Mouse (Mus musculus) right cerebral cortex, postnatal 10 days (tissue): ENCODE measurements around the gene Fgfr4.
"Not testable (repeated sequence)": the region's sequence is repeated elsewhere in the genome, so short reads cannot be mapped to it uniquely, and the experiment has no call there.

Experiments
- DNase-seq, 2 experiments: peaks; one replicate each; pipeline ENCODE4 v3.0.0; 2021; ENCODE audit warnings: low spot score in 2 of 2

Gene Fgfr4

DNA sequence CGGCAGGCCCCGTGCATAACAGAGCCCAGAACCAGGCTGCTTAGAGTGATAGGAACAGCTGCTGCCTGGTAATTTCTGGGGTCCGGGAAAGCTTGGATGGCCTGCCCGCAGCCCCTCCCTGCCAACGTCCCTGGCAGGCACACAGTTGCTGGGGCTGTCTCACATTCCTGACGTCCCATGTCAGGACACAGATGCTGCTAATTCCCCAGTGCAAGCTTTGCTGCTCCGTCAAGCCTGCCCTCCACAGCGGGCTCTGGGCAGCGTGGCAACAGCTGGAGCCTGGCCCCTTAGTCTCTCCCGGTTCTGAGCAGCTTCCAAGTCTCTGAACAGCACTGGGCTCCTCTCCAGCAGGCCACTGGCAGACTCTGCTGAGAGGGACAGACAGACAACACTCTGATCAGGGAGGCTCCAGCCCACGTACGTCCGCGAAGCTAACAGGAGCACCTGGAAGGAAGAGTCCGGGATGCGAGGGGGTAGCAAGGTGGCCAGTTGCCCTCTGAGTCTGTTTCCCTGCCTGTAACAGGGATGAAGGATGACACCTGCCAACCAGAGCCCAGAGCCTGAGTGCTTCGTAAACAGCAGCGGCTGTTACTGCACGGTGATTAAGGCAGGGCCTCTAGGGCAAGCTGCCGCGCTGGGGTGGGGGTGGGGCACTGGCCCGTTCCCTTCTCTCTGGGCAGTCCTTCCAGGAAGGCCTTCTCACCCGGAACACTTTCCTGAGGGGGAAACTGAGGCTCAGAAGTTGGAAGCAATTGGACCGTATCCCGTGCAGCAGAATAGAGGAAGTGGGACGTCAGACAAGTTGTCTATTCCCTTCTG is 19.3 kb downstream of the Fgfr4 start:
- peak; percentile 79 to 80 for DNase-seq

DNA sequence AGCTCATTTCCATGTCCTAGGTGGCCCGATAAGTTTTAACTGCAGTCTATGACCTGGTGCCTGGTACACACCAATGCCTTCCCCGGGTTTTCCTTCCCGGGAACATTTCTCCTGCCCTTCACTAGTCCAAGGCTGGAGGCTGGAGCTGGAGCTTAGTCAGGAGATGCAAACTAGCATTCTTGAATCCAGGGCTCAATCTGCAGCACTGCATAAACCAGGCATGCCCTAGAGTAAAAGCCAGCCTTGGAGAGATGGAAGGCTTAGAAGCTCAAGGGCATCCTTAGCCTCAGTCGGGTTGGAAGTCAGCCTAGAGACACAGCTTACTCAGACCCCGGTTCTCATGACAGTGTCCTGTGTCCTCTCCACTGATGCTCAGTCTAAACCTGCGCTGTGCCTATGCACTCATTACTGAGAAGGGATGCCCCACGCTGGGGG is 19.9 kb downstream of the Fgfr4 start:
- DNase-seq: peak in 1 of 2 experiments; percentile 12

DNA sequence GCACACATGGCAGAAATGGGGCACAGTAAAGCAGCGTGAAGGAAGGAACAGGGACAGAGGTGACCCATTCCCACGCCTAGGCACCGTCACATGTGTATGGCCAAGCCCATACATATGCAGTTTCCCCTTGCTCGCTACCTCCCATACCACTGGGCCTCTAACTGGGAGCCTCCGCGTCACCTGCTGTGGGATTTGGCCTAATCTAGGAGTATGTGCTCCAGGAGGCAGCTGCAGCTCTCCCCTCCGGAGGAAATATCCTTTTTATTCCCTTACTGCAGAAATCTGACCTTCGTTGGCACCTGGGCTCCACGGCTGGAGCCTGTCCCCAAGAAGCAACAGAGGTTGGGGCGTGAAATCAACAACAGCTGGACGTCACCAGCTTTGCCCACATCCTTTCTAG is 21.9 kb downstream of the Fgfr4 start:
- no peak for DNase-seq

DNA sequence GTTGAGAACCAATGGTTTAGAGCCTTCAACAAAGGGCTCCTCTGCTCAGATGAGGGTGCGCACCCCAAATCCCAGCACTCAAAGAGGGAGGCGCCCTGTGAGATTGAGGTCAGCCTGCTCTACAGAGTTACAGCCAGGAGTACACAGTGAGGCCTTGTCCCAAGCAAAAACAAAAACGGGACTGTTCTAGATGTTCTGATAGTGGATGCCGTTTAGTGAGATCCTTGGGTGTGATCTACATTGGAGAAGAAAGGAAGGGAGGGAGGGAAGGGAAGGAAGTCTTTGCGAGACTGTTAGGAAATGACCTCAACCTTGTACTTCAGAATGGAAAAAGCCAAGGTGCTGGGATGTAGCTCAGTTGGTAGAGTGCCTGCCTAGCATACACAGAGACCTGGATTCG is 23.8 kb downstream of the Fgfr4 start:
- peak in 1 of 2 experiments; percentile 15 for DNase-seq

- DNase-seq: peak in 1 of 2 experiments; percentile 22
Observed at GRCm38 (mm10) chr13:55177903-55178496, 25.6 kb downstream of the Fgfr4 start.

DNA sequence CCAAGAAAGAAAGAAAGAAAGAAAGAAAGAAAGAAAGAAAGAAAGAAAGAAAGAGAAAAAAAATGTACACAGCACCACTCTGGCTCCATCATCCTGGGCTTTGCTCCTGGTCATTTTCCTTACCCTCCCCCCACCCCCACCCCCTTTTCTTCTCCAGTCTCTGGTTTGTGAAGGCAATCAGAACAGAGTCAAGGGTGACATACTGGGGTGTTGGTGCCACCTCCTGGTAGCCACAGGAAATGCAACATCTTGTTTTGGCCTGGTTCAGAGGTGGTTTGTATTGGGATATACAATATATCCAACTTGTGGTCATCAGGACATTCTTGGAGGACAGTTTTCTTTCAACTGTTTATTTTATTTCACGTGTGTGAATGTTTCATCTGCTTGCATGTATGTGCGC is 26.1 kb downstream of the Fgfr4 start:
- peak; percentile 68 to 77 for DNase-seq

- DNase-seq: no peak
Observed at GRCm38 (mm10) chr13:55179591-55179990, 27.2 kb downstream of the Fgfr4 start.

DNA sequence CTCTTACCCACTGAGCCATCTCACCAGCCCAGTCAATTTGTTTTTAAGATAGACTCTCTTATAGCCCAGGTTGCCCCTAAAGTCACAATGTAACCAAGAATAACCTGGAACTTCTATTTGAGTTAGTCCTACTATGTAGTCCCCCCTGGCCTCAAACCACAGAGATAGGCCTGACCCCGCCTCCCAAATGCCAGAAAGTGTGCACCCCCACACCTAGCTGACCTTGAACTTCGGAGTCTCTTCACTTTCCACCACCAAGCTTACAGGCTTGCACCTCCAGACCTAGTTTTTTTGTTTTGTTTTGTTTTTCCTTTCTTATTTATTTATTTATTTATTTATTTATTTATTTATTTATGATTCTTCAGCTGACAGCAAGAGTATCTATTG is 29.3 kb downstream of the Fgfr4 start:
- DNase-seq: no peak

DNA sequence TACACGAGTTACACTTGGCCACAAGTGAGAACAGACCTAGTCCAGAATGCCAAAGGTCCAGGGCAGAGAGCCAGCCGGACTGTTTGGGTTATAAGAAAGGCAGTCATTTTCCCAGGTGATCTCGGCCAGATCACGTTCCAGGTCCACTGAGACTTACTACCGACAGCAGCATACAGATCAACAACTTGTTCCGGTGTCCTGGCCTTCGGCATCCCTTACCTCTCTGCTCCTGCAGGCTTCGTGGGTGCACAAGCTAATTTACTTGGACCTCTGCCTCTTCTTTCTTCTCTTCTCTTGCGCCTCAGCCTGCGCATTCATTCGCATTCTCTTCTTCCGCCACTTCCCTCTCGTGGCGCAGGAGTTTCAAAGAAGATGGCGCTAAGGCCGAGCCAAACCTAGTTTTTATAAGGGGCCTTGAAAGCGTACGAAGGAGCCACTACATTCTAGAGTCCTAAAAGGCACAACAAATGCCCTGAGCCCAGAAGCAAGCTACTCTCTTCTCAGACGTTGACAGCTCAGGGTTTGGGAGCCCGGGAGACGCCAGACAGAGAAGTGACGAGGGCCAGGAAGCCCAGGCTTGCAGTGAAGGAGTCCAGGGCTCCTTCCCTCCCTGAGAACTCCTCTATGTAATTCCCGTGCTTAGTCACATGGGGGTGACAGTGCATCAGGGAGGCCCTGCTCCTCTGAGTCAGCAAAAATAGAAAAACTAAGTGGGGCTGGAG is 29.9 kb downstream of the Fgfr4 start:
- DNase-seq: peak; percentile 73 to 78

DNA sequence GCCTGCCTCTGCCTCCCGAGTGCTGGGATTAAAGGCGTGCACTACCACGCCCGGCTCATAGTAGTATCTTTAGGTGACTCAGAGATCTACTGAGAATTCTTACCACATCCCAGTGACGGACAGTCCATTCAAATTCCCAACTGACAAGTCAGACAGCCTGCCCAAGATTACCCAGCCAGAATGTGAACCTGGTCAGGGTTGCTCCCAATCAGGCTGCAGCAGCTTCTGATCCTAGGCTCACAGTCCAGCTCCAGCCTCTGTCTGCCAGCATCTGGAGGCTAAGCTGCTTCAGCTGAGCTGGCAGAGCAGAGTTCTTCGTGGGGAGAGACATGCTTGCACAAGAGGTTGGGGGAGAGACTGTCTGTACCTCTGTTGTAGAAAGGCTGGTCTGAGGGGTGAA is 30.9 kb downstream of the Fgfr4 start:
- DNase-seq: no peak

GRCm38 (mm10) chr13:55187062-55187461 is 34.6 kb downstream of the Fgfr4 start:
- DNase-seq: not testable (repeated sequence)

- DNase-seq: no peak
Observed at GRCm38 (mm10) chr13:55189531-55190107, 37.2 kb downstream of the Fgfr4 start.

- peak; percentile 96 to 98 for DNase-seq
Observed at GRCm38 (mm10) chr13:55190121-55190868, 37.9 kb downstream of the Fgfr4 start.

DNA sequence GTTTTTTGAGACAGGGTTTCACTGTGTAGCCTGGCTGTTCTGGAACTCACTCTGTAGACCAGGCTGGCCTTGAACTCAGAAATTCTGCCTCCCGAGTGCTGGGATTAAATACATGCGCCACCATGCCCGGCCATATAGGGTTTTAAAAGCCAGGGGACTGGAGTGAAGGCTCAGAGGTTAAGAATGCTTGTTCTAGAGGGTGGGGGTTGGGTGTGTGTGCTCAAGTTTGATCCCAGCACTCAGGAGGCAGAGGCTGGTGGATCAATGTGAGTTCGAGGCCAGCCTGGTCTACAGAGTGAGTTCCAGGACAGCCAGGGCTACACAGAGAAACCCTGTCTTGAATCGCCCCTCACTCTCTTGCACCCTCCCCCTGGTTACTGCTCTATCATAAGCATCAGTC is 39.1 kb downstream of the Fgfr4 start:
- DNase-seq: no peak

- peak in 1 of 2 experiments; percentile 3 for DNase-seq
Observed at GRCm38 (mm10) chr13:55202758-55203157, 50.3 kb downstream of the Fgfr4 start.

DNA sequence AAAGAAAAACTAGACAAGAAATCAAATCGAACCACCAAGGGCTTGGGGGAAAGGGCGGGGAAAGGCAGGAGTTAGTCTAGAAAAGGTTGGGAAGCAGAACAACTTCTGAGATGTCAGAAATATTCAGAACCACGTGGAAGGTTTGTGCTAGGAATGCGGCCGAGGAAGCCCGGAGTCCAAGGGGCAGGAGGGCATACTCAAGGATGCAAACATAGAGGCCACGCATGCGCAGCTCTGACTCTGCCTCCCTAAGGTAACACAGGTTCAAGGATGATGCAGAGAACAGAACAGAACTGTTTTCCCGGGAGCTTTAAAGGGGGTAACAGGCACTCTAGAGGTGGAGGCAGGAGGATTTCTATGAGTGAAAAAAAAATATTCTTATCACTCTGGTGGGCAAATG is 51.3 kb downstream of the Fgfr4 start:
- DNase-seq: peak in 1 of 2 experiments; percentile 12

- peak in 1 of 2 experiments; percentile 5 for DNase-seq
Observed at GRCm38 (mm10) chr13:55204667-55205389, 52.4 kb downstream of the Fgfr4 start.

- DNase-seq: peak in 1 of 2 experiments; percentile 15
Observed at GRCm38 (mm10) chr13:55205448-55206205, 53.2 kb downstream of the Fgfr4 start.

DNA sequence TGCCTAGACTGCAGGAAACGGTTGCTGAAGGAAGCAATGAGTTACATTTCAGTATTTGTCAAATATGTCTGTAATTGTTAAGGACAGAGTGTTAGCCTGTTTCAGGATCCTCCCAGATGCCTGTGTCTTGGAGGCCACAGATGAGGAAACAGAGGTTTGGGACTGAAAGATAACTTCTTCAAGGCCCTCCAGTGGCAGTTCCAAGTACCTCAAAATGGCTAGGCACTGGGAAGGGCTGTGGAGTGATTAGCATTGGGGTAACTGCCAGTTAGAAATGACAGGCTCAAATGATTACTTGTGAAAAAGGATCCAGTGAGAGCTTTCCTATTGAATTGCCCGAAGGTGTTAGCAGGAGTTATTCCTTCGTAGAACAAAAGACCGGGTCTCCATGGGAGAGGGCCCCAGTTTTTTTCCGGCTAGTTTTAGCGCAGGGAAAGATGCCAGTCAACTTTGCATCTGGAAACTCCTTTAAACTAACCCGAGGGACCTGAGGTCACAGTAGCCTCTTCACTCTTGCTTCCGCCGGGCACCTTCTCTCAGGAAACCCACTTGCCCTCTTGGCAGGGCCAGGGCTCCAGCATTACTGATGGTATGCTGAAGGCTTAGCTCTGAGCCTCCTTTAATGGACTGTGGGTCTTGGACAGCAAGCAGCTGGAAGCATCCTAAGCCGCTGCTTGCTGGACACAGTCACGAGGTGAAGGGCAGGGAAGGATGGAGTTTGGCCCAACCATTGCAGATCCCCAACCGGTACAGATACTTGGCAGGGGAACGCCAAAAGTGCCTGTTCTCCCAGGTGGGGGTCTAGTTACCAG is 56.6 kb downstream of the Fgfr4 start:
- peak in 1 of 2 experiments; percentile 29 for DNase-seq
